Mouse (Mus musculus): Measurements from ENCODE around the gene Dgki. TPM values are rescaled to one million over a fixed set of nuclear protein-coding genes. Genes with fewer than 3 reads are reported as not detected.
"Not testable (repeated sequence)": the region's sequence is repeated elsewhere in the genome, so short reads cannot be mapped to it uniquely, and the experiment has no call there.

The Dgki gene
- polyA plus RNA-seq, 2 experiments from 2014 or later, result 0.21 TPM; not detected in 1

DNA sequence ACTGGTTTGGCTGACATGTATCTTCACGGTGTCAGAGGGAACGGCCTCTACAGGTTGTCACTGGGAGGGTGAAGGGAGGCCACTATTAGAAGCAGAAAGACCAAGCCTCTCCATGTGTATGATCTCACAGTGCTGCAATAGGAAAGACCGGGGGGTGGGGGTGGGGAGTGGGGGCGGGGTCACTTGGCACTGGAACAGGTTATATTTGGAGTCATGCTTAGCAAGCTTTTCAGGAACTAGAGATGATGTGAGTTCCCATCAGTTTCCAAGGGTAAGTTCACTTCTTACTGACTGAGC, 156.2 kb downstream of the Dgki start:
- no peak for ATAC-seq

- no peak for ATAC-seq
These were observed 156.8 kb downstream of the Dgki start for GRCm38 (mm10) chr6:37142991-37143866.

- ATAC-seq, result no peak
These were observed 161.2 kb downstream of the Dgki start for GRCm38 (mm10) chr6:37138816-37139215.

DNA sequence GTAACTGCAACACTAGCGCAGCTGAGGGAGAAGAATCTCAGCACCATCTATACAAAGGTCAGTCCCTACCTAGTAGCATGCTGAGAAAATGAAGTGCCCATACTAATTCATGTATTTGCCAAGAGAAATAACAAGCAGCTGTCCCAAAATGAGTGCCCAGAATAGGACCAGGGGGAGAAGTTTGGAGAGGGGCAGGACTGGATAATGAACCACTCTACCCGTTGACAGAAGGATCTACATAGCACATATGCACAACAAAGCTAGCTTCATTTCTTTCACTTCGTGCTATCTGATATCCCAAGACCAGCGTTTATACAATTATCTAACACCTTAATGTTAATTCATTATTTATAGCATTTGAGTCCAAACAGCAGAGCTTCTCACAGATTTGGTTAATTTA, 168.7 kb downstream of the Dgki start:
- ATAC-seq, result no peak

GRCm38 (mm10) chr6:37120417-37121154, 179.4 kb downstream of the Dgki start:
- ATAC-seq, result no peak

GRCm38 (mm10) chr6:37119205-37119604, 180.8 kb downstream of the Dgki start:
- no peak for ATAC-seq

DNA sequence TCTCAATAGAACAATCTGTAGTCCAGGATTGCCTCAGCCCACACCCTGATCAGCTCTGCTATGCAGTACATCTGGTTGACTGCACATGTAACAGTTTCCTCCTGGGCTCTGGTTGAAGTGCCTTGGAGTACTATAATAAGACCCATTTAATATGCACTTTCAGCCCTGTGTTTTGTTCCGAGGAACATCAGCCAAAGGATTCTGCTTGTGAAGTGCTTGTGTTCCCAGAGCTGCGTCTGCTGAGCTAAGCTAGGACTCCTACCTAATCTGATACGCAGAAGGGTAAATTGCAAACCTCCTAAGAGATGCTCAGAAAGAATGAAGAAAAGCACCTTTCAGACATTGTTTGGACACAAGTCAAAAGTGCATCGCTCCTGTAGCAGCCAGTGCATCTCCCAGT, 186.9 kb downstream of the Dgki start:
- no peak for ATAC-seq

- not testable (repeated sequence) for ATAC-seq
These were observed 193.7 kb downstream of the Dgki start for GRCm38 (mm10) chr6:37106236-37106635.

- no peak for ATAC-seq
These were observed 199.6 kb downstream of the Dgki start for GRCm38 (mm10) chr6:37100413-37100812.

- peak; percentile 32 for ATAC-seq
These were observed 202.4 kb downstream of the Dgki start for GRCm38 (mm10) chr6:37097356-37098155.

DNA sequence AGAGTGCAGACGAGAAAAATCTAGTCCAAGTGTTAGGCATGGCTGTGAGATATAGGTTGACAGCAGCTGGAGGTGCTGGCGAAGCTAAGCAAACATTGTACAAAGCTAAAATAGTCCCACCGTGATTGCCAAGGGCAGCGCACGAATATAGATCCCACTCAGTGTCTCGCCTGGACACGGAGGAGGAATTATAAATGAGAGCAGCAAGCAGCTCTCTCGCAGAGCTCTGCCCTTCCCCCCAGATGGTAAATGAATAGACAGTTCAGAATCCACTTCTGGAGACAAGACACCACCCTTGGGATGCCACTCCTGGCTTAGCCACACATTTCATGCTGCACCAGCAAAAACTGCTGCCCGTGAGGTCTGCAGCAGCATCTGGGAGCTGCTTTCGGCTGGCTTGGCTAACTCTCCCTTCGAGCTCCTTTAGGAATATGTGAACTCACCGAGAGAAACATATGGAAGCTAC, 203.1 kb downstream of the Dgki start:
- no peak for ATAC-seq

DNA sequence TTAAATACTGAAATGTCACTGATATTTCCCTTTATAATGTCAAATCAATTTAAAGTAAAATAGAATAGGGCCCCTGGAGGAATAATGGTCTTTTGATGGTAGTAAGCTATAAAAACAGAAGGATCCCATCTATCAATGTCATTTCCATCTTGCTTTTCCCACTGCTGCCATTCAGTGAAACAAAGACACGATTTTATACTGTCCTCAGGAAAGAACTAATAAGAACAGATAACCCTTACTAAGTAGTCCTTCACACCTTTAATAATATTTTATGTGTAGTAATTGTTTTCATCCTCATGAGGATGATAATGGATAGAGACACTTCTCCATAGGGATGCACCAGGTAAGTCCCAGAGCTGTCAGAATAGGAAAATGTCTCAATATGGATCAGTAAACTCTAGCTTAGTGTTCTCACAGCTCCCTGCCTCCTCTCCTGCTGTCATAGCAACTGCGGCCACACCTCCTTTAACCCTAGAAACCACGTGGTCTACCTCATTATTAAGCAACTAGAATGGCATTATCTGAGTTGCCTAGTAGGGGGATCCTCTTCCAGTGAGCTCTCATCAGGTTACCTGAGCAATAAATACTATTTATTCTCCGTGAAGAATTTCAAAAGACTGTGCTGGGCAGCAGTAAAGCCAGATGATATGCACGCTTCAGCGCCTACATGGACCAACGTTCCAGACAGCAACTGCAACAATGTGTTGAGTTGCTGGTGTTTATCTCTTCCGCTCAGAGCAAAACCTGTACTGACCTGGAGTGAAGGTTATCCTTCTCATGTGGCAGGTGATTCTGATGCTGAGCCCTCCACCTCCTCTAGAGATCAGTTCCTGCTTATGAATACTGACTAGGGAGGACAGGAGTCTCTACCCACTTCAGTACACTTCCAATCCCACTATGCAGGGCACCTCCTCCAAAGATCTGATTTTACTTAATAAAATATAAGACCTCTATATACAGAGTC, 210.6 kb downstream of the Dgki start:
- no peak for ATAC-seq

GRCm38 (mm10) chr6:37082990-37083389, 217.0 kb downstream of the Dgki start:
- ATAC-seq, result no peak

DNA sequence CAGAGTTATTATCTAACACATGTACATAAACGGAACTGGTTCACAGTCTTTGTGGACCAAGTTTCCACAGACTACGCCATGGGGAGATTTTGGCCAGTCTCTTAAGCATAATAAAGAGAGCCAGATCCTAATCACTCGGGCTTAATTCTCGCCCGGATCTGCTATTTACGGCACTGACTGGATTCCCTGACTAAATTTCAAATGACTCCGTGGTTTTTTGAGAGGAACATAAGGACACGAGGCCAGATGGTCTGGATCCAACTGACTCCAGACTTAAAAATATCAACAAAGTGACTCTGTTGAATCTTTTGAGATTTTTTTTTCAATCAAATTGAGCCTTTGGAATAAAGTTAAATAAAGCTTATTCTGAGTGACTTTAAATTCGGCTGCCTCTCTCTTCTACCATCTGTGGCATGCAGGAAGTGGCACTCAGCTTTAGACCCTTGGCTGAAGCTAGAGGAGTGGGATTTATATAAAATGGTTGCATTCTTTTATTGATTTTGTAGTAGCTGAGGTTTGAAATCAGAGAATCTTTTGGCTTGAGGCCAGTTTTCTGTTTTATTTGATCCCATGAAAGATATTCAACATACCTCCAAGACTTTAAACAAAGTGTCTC, 227.5 kb downstream of the Dgki start:
- ATAC-seq, result no peak

- ATAC-seq, result no peak
These were observed 230.0 kb downstream of the Dgki start for GRCm38 (mm10) chr6:37069836-37070600.

DNA sequence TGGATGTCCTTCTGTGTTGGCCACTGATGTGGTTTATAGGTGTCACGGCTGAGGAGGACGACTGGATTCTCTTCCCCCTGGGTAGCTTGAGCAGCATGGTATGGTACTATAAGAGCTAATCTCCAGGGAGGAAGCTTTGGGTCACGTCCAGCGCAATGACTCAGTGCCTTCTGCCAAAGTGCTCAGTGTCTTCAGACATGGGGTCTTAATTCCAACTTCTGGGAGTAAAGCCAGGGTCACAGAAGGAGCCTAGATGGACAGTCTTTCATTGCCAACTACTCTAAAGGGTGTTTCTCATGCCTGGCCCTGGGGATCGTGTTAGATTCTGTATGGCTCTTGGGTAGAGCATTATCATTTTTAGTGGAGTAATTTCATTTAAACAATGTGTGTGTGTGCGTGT, 231.2 kb downstream of the Dgki start:
- ATAC-seq, result no peak

- no peak for ATAC-seq
These were observed 232.6 kb downstream of the Dgki start for GRCm38 (mm10) chr6:37067357-37067756.

DNA sequence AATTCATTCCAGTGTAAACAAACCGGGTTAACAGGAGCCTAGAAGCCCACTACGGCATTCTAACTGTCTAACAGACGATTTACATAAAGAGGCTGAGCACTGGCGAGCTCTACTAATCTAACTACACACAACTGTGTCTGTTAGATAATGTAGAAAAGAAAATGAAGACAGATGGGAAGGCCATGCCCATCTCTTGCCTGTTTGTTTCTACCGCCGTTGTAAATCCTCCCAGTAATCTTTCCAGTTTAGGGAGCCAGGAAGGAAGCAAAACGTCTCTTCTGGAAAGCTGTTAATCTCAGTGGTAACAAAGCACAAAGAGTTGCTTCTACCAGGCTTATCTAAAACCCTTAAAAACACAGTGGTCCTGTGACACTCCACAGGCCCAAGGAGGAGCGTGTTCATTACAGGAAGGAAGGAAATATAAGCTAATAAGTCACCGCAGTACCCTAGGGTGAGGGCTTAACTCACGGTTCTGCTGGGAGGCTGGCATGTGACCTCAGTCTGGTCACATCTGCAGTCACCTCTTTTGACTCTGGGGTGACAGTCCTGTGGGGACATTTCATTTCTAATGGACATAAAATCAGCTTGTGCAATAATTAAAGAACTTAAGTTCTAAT, 235.7 kb downstream of the Dgki start:
- ATAC-seq, result no peak

GRCm38 (mm10) chr6:37063266-37063665, 236.7 kb downstream of the Dgki start:
- ATAC-seq, result no peak

- ATAC-seq, result no peak
These were observed 239.9 kb downstream of the Dgki start for GRCm38 (mm10) chr6:37060114-37060513.
